Mouse (Mus musculus) ES-E14 (cell line): Measurements from ENCODE around the gene Adora2b.

Source experiments
- CHD2 ChIP-seq: IDR thresholded peaks from 2 replicates; pipeline ENCODE4 v1.6.1; 2014; ENCODE audit warnings: mild to moderate bottlenecking, low read depth, low read length, inconsistent platforms
- HCFC1 ChIP-seq: IDR thresholded peaks from 2 replicates; pipeline ENCODE4 v1.6.1; 2012; ENCODE audit warnings: low read length, inconsistent platforms, borderline replicate concordance; ENCODE audit not compliant: insufficient read depth
- MAFK ChIP-seq: IDR thresholded peaks from 2 replicates; pipeline ENCODE4 v1.6.1; 2014; ENCODE audit warnings: mild to moderate bottlenecking, low read depth, low read length, inconsistent platforms; ENCODE audit not compliant: insufficient read depth
- ZC3H11A ChIP-seq: IDR thresholded peaks from 2 replicates; pipeline ENCODE4 v1.6.1; 2012; ENCODE audit warnings: low read depth, mild to moderate bottlenecking, inconsistent platforms, low read length, borderline replicate concordance
- ZNF384 ChIP-seq: IDR thresholded peaks from 2 replicates; pipeline ENCODE4 v1.6.1; 2012; ENCODE audit warnings: low read depth, low read length, inconsistent platforms

GRCm38 (mm10) chr11:62305866-62306265 is 57.1 kb downstream of the Adora2b start:
- TF ChIP-seq ZC3H11A: no peak
- TF ChIP-seq HCFC1: no peak
- TF ChIP-seq CHD2: no peak
- TF ChIP-seq ZNF384: no peak
- TF ChIP-seq MAFK: no peak
